Mouse (Mus musculus) neural tube, embryonic 14.5 days (tissue): ENCODE measurements at regions not wholly inside any gene's neighbourhood (a gene's known extent, or its start where the extent isn't known, plus 50 kb on each side); places are given as distances from the start of the nearest gene placed in this dataset.

ENCODE experiments used
- ATAC-seq: fragments of 200-750 bp; cut with Nextera tagmentation; 2 replicates; pipeline ENCODE4 v1.8.0; 2017; ENCODE audit warnings: low read depth, mild to moderate bottlenecking, moderate TSS enrichment, moderate library complexity
- H3K27ac ChIP-seq: fragments of 300-500 bp; sonication (generic); 2 replicates; pipeline ENCODE4 v1.5.1; 2014; ENCODE audit warnings: low read depth, mild to moderate bottlenecking, control low read depth, low read length, moderate library complexity, mixed read lengths
- H3K27me3 ChIP-seq: fragments of 300-500 bp; sonication (generic); 2 replicates; pipeline ENCODE4 v1.6.1; 2014; ENCODE audit warnings: low read length; ENCODE audit not compliant: control insufficient read depth, insufficient read depth
- H3K36me3 ChIP-seq: fragments of 300-500 bp; sonication (generic); 2 replicates; pipeline ENCODE4 v1.6.1; 2014; ENCODE audit warnings: low read length, mixed read lengths; ENCODE audit not compliant: control insufficient read depth, insufficient read depth
- H3K4me1 ChIP-seq: fragments of 300-500 bp; sonication (generic); 2 replicates; pipeline ENCODE4 v1.6.1; 2014; ENCODE audit warnings: low read length; ENCODE audit not compliant: control insufficient read depth, insufficient read depth
- H3K4me2 ChIP-seq: fragments of 300-500 bp; sonication (generic); 2 replicates; pipeline ENCODE4 v1.6.1; 2014; ENCODE audit warnings: mild to moderate bottlenecking, low read depth, low read length, control low read depth
- H3K4me3 ChIP-seq: fragments of 300-500 bp; sonication (generic); 2 replicates; pipeline ENCODE4 v1.5.1; 2014; ENCODE audit warnings: low read depth, low read length, control low read depth, mixed read lengths
- H3K9ac ChIP-seq: fragments of 300-500 bp; sonication (generic); replicated peaks from 2 replicates; pipeline ENCODE4 v1.6.1; 2014; ENCODE audit warnings: low read depth, mild to moderate bottlenecking, control low read depth, low read length, mixed read lengths
- H3K9me3 ChIP-seq: fragments of 300-500 bp; sonication (generic); 2 replicates; pipeline ENCODE4 v1.6.1; 2016; ENCODE audit warnings: low read length; ENCODE audit not compliant: control insufficient read depth
- WGBS: fragments of 180-500 bp; shearing (Covaris S2); extraction: QIAGEN DNeasy Blood & Tissue Kit; methylation state at CpG from one replicate; pipeline ENCODE4 v1.1.7; 2014; 5-methylcytosine and 5-hydroxymethylcytosine counted together

DNA sequence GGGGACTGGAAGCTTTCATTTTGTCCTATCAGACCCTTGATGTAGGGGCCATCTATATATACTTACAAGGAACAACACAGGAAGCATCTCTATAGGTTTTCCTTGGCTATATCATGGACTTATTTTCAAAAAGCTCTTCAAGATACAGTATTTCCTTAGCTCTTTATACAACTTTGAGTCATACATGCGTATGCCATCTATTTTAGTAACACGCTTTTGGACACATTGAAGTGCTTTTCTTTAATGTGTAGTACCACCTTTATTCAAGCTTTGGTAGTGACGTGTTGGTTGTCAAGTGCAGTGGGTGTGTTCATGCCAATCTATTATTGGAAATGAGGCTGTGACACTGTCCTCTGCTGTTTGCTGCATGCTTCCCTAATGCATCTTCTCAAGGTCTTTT, 202.1 kb upstream of the Cdh6 start:
- no peak overlapping the region for H3K4me3 ChIP-seq
- no peak overlapping the region for H3K27ac ChIP-seq
- no peaks in the 10 kb centered on the region for H3K9me3 ChIP-seq
- WGBS = 88% methylated on average over 3 of the region's 3 CpGs
- H3K27me3 ChIP-seq = no peaks in the 10 kb centered on the region
- H3K9ac ChIP-seq = no peak overlapping the region
- no peak overlapping the region for H3K4me2 ChIP-seq
- H3K36me3 ChIP-seq = no peaks in the 10 kb centered on the region
- ATAC-seq = no peak
- H3K4me1 ChIP-seq = no peaks in the 10 kb centered on the region

DNA sequence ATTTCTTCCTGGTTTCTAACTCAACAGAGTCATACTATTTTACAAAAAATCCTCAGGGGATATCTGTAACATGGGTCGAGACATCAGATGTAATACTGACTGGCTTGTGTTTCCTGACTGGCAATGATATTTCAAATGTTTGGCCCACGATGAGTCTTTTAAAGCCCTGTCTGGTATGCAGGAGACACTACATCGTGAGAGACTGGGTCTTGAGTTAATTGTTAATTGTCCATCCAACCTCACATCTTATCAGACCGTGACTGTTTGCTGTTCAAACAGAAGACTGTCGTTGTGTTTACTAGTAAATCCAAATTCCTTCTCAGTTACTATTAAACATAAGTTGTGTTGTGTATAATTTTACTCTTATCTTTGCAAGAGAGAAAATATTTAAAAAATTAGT, 195.3 kb upstream of the Cdh6 start:
- H3K9ac ChIP-seq = no peak overlapping the region
- no peak overlapping the region for H3K27ac ChIP-seq
- no peaks in the 10 kb centered on the region for H3K27me3 ChIP-seq
- H3K36me3 ChIP-seq = no peaks in the 10 kb centered on the region
- no peak overlapping the region for H3K4me2 ChIP-seq
- no peak for ATAC-seq
- H3K9me3 ChIP-seq = no peaks in the 10 kb centered on the region
- WGBS = 79% methylated on average over 5 of the region's 5 CpGs
- no peaks in the 10 kb centered on the region for H3K4me1 ChIP-seq
- no peak overlapping the region for H3K4me3 ChIP-seq

DNA sequence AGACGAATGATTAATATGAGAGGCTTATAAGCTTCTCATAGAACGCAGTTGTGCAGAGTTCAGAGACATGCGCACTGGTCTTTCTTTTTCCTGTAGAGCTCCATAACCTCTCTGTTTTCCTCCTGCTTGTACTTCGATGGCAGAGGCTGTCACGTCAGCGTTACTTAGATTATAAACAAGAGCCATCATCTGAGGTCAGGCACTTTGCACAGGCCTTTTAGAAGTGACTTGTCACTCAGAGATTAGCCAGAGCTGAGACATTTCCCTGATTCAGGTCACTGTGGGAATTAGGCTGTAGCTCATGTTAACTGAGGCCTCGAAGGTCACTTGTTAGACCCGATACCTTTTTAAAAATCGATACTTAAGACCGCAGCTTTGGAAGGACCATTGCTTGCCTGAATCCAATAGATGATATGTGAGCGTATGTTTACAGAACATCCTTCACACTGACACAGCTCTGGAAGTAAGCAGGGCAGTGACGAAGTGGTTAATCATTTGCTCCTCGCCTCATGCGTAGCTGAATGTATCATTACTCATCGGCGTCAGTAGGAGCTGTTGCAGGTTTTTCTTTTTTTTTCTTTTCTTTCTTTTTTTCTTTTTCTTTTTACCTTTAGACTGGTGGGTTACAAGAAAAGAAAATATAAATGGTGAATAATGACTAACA, 193.9 kb upstream of the Cdh6 start:
- no peak overlapping the region for H3K27ac ChIP-seq
- H3K9ac ChIP-seq = no peak overlapping the region
- ATAC-seq = no peak
- H3K9me3 ChIP-seq = no peaks in the 10 kb centered on the region
- H3K4me2 ChIP-seq = no peak overlapping the region
- no peaks in the 10 kb centered on the region for H3K36me3 ChIP-seq
- WGBS = 70% methylated on average over 16 of the region's 16 CpGs
- H3K4me1 ChIP-seq = no peaks in the 10 kb centered on the region
- no peak overlapping the region for H3K4me3 ChIP-seq
- no peaks in the 10 kb centered on the region for H3K27me3 ChIP-seq

DNA sequence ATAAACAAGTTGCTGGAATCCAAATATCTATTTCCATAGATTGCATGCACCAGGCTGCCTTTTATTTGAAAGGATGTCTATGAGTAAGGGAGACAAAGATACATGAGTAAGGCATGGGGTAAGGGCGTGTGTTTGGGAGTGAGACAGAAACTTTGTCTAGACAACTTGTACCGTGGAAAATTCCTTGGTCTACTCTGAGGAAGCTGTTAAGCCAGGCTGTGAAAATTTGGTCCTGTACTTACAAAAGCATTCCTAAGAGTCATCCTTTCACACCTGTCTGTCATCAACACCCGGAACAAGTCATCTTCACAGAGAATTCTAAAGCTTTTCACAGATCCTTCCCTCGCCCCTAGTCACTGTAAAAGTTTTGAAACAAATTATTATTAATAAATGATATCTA, 193.1 kb upstream of the Cdh6 start:
- Histone ChIP-seq H3K27me3 (no peaks in the 10 kb centered on the region), H3K27ac (no peak overlapping the region), H3K36me3 (no peaks in the 10 kb centered on the region), H3K9me3 (no peaks in the 10 kb centered on the region), H3K4me3 (no peak overlapping the region), H3K4me1 (no peaks in the 10 kb centered on the region), H3K9ac (no peak overlapping the region), H3K4me2 (no peak overlapping the region)
- no peak for ATAC-seq
- WGBS = 78% methylated on average over 4 of the region's 4 CpGs

DNA sequence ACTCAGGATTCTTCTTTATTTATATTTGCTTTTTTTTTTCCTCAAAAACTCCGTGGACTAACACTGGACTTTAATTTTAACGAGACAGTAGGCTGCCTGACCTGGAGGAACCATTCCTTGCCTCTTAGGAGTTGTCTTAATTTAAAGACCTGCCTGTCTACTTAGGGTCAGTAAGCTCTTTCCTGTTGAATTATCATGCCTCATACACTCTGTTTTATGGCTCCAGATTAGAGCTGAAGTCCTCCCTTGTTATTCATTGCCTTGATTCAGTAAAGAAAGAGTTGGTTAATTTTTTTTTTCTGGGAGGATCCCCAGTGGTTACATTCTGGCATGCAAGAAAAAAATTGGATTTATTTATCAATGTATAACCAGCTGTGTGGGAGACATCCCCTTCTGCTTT, 187.3 kb upstream of the Cdh6 start:
- WGBS = 45% methylated on average over 2 of the region's 2 CpGs
- ATAC-seq = no peak
- H3K9ac ChIP-seq = no peak overlapping the region

DNA sequence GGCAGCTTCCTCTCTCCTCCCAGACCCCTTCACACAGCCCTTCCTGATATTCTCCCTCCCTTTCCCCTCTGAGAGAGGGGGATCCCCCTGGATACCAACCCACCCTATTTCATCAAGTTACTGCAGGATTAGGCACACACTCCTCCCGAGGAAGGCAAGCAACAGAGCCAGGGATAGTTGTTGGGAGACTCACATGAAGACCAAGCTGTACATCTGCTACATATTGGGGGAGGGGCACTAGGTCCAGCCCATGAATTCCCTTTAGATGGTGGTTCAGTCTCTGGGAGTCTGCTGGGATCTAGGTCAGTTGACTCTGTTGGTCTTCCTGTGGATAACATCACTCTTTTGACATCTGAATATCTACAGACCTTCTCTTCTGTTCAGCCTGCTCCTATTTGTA, 185.6 kb upstream of the Cdh6 start:
- Histone ChIP-seq H3K9ac (no peak overlapping the region), H3K4me1 (no peaks in the 10 kb centered on the region), H3K4me3 (no peak overlapping the region), H3K9me3 (no peaks in the 10 kb centered on the region), H3K36me3 (no peaks in the 10 kb centered on the region), H3K27ac (no peak overlapping the region), H3K27me3 (no peaks in the 10 kb centered on the region), H3K4me2 (no peak overlapping the region)
- WGBS = 6% methylated on average over 1 of the region's 1 CpGs
- no peak for ATAC-seq

More for the DNA sequence above, 187.3 kb upstream of the Cdh6 start:
- Histone ChIP-seq H3K36me3 (no peaks in the 10 kb centered on the region), H3K4me1 (no peaks in the 10 kb centered on the region), H3K27ac (no peak overlapping the region), H3K4me3 (no peak overlapping the region), H3K9me3 (no peaks in the 10 kb centered on the region), H3K4me2 (no peak overlapping the region), H3K27me3 (no peaks in the 10 kb centered on the region)

DNA sequence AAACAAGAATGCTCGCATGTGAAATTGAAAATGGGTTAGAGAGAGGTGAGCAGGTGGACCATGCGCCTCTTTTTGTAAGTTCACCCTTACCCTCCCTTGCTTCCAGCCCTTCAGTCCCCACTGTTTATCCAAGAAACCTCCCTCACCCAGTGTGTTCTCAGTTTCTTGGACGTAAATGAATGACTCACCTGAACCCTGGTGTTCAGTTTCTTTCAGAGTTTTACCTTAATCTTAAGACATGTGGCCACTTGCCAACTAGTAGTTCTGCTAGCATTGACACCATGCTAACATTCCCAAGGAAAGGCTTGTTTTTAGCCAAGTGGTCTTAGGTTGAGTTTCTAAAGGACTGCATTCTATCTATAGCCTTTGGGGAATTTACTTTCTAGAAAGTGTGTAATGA, 176.8 kb upstream of the Cdh6 start:
- Histone ChIP-seq H3K9me3 (no peaks in the 10 kb centered on the region), H3K4me2 (no peak overlapping the region), H3K27me3 (no peaks in the 10 kb centered on the region), H3K4me3 (no peak overlapping the region), H3K9ac (no peak overlapping the region), H3K27ac (no peak overlapping the region), H3K4me1 (no peaks in the 10 kb centered on the region), H3K36me3 (no peaks in the 10 kb centered on the region)
- WGBS = 56% methylated on average over 3 of the region's 3 CpGs
- ATAC-seq = no peak

DNA sequence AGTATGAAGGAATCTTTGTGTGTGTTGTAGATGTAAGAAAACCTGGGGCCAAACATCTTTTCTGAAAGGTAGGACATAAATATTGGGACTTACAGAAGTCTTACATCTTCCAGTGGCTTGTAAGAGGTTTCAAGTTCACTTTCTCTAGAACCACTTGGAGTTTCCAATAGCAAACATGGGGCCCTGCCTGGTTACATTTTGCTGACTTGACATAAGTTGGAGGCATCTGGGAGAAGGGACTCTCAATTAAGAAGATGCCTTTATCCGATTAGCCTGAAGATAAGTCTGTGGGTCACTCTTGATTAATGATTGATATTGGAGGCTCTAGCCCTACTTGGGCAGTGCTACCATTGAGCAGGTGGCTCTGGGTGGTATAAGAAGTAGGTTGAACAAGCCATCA, 162.9 kb upstream of the Cdh6 start:
- no peak for ATAC-seq
- no peaks in the 10 kb centered on the region for H3K4me1 ChIP-seq
- H3K4me3 ChIP-seq = no peak overlapping the region
- no peaks in the 10 kb centered on the region for H3K9me3 ChIP-seq
- no peak overlapping the region for H3K27ac ChIP-seq
- no peak overlapping the region for H3K4me2 ChIP-seq
- no peaks in the 10 kb centered on the region for H3K27me3 ChIP-seq
- WGBS = 100% methylated on average over 1 of the region's 1 CpGs
- H3K36me3 ChIP-seq = no peaks in the 10 kb centered on the region
- H3K9ac ChIP-seq = no peak overlapping the region

DNA sequence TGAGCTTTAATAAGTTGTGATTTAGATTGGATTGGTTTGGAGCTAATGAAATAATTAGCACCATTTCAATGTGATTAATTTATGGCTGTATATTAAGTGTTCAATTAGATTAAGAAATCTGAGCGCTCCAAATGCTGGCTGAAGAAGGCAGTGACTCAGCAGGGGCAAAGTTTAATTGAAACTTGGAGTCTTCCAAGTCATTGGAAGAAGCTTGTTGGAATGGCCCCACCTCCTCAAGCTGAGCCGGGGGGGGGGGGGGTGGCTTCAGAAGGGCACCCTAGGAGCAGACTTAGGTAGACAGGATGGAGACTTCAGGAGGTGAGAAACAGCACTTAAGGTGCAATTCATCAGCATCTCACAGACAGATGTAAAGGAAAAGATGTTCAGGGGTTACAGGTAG, 151.0 kb upstream of the Cdh6 start:
- 56% methylated on average over 2 of the region's 2 CpGs for WGBS
- H3K4me1 ChIP-seq = no peaks in the 10 kb centered on the region
- ATAC-seq = no peak
- H3K9ac ChIP-seq = no peak overlapping the region
- H3K4me3 ChIP-seq = no peak overlapping the region
- H3K27ac ChIP-seq = no peak overlapping the region
- no peaks in the 10 kb centered on the region for H3K36me3 ChIP-seq
- H3K27me3 ChIP-seq = no peaks in the 10 kb centered on the region
- H3K9me3 ChIP-seq = no peaks in the 10 kb centered on the region
- H3K4me2 ChIP-seq = no peak overlapping the region
